Mouse (Mus musculus): Measurements from ENCODE around the gene Crlf3. TPM values are rescaled to one million over a fixed set of nuclear protein-coding genes. Genes with fewer than 3 reads are reported as not detected.
"Not testable (repeated sequence)": the region's sequence is repeated elsewhere in the genome, so short reads cannot be mapped to it uniquely, and the experiment has no call there.

The Crlf3 gene
- polyA plus RNA-seq, 1 experiment from 2014 or later: 43.9 TPM

- Histone ChIP-seq H3K9me3 (no peaks in the 10 kb centered on the region), H3K36me3 (no peaks in the 10 kb centered on the region), H3K4me3 (no peak overlapping the region), H3K4me2 (peak overlapping the region; percentile 72), H3K4me1 (peaks cover 15% of the 10 kb centered on the region), H3K27me3 (no peaks in the 10 kb centered on the region), H3K9ac (no peak overlapping the region), H3K27ac (peak overlapping the region; percentile 98)
- WGBS: 73% methylated on average over 7 of the region's 7 CpGs
- no peak for ATAC-seq (ENCODE audit: borderline replicate concordance, extremely low read depth, low FRiP score, low TSS enrichment)
Measured at GRCm38 (mm10) chr11:80081786-80082319, 1.1 kb upstream of the Crlf3 start.

- H3K27me3 ChIP-seq: no peaks in the 10 kb centered on the region
- no peaks in the 10 kb centered on the region for H3K9me3 ChIP-seq
- peak overlapping the region; percentile 99 for H3K9ac ChIP-seq
- ATAC-seq (ENCODE audit: borderline replicate concordance, extremely low read depth, low FRiP score, low TSS enrichment): peak; percentile 58
- H3K4me1 ChIP-seq: peaks cover 15% of the 10 kb centered on the region
- peak overlapping the region; percentile 90 for H3K4me3 ChIP-seq
- peak overlapping the region; percentile 98 for H3K27ac ChIP-seq
- peak overlapping the region; percentile 72 for H3K4me2 ChIP-seq
- no peaks in the 10 kb centered on the region for H3K36me3 ChIP-seq
- WGBS: under 1% methylated on average over 32 of the region's 32 CpGs
Measured at GRCm38 (mm10) chr11:80080381-80080825, 388 bp downstream of the Crlf3 start.

- Histone ChIP-seq H3K4me2 (peak overlapping the region; percentile 72), H3K9me3 (no peaks in the 10 kb centered on the region), H3K4me3 (peak overlapping the region; percentile 90), H3K27ac (no peak overlapping the region), H3K9ac (peak overlapping the region; percentile 99), H3K27me3 (no peaks in the 10 kb centered on the region), H3K4me1 (peaks cover 15% of the 10 kb centered on the region), H3K36me3 (no peaks in the 10 kb centered on the region)
- 52% methylated on average over 6 of the region's 6 CpGs for whole genome bisulfite sequencing
- ATAC-seq (ENCODE audit: borderline replicate concordance, extremely low read depth, low FRiP score, low TSS enrichment): no peak
Measured at GRCm38 (mm10) chr11:80079751-80080150, 1.0 kb downstream of the Crlf3 start.

GRCm38 (mm10) chr11:80078831-80079230, 2.0 kb downstream of the Crlf3 start:
- peaks cover 15% of the 10 kb centered on the region for H3K4me1 ChIP-seq
- no peaks in the 10 kb centered on the region for H3K27me3 ChIP-seq
- 0 out of 2 replicates have a peak, but pooled peaks cover 5% of the 10 kb centered on the region for H3K36me3 ChIP-seq
- no peak overlapping the region for H3K9ac ChIP-seq
- no peak overlapping the region for H3K4me3 ChIP-seq
- no peaks in the 10 kb centered on the region for H3K9me3 ChIP-seq
- WGBS: 22% methylated on average over 1 of the region's 1 CpGs
- no peak overlapping the region for H3K4me2 ChIP-seq
- no peak overlapping the region for H3K27ac ChIP-seq
- no peak for ATAC-seq (ENCODE audit: borderline replicate concordance, extremely low read depth, low FRiP score, low TSS enrichment)

GRCm38 (mm10) chr11:80077784-80078545, 2.8 kb downstream of the Crlf3 start:
- ATAC-seq (ENCODE audit: borderline replicate concordance, extremely low read depth, low FRiP score, low TSS enrichment): no peak
- H3K27me3 ChIP-seq: no peaks in the 10 kb centered on the region
- peaks cover 15% of the 10 kb centered on the region for H3K4me1 ChIP-seq
- no peak overlapping the region for H3K4me3 ChIP-seq
- H3K9me3 ChIP-seq: no peaks in the 10 kb centered on the region
- no peak overlapping the region for H3K4me2 ChIP-seq
- no peak overlapping the region for H3K9ac ChIP-seq
- 0 out of 2 replicates have a peak, but pooled peaks cover 5% of the 10 kb centered on the region for H3K36me3 ChIP-seq
- H3K27ac ChIP-seq: no peak overlapping the region
- 67% methylated on average over 14 of the region's 14 CpGs for WGBS

GRCm38 (mm10) chr11:80075608-80076277, 5.0 kb downstream of the Crlf3 start:
- H3K4me2 ChIP-seq: no peak overlapping the region
- ATAC-seq (ENCODE audit: borderline replicate concordance, extremely low read depth, low FRiP score, low TSS enrichment): no peak
- 93% methylated on average over 5 of the region's 5 CpGs for WGBS

DNA sequence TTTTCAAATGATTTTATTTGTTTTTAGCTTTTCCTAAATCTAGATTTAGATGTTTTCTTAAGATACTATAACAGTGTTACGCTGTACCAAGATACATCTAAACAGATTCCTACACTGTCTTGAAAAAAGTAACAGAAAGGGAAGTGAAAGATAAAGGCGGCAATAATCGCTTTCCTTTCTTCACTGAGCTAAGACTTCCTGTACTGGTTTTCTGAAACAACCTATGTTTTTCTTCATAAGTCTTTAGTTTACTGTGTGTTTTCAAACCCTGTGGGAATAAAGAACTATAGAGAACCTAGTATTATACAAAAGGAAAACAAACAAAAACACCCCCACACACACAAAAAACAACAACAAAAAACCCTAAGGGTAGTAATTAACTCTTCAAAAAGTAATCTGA, 8.4 kb downstream of the Crlf3 start:
- no peak for ATAC-seq (ENCODE audit: borderline replicate concordance, extremely low read depth, low FRiP score, low TSS enrichment)
- no peak overlapping the region for H3K9ac ChIP-seq
- H3K4me2 ChIP-seq: no peak overlapping the region
- 72% methylated on average over 3 of the region's 3 CpGs for WGBS
- H3K9me3 ChIP-seq: no peaks in the 10 kb centered on the region
- no peak overlapping the region for H3K4me3 ChIP-seq
- no peaks in the 10 kb centered on the region; the same call in 1 of the 2 replicates for H3K4me1 ChIP-seq
- no peaks in the 10 kb centered on the region for H3K27me3 ChIP-seq
- H3K36me3 ChIP-seq: 0 out of 2 replicates have a peak, but pooled peaks cover 5% of the 10 kb centered on the region
- no peak overlapping the region for H3K27ac ChIP-seq

More at GRCm38 (mm10) chr11:80075608-80076277, 5.0 kb downstream of the Crlf3 start:
- Histone ChIP-seq H3K4me1 (peaks cover 6% of the 10 kb centered on the region), H3K9me3 (no peaks in the 10 kb centered on the region), H3K36me3 (0 out of 2 replicates have a peak, but pooled peaks cover 5% of the 10 kb centered on the region), H3K27me3 (no peaks in the 10 kb centered on the region), H3K27ac (no peak overlapping the region), H3K9ac (no peak overlapping the region), H3K4me3 (no peak overlapping the region)

GRCm38 (mm10) chr11:80071039-80071438, 9.8 kb downstream of the Crlf3 start:
- WGBS: 88% methylated on average over 2 of the region's 2 CpGs
- Histone ChIP-seq H3K36me3 (0 out of 2 replicates have a peak, but pooled peaks cover 5% of the 10 kb centered on the region), H3K27me3 (no peaks in the 10 kb centered on the region), H3K4me2 (no peak overlapping the region), H3K4me3 (no peak overlapping the region), H3K4me1 (no peaks in the 10 kb centered on the region; the same call in 1 of the 2 replicates), H3K9me3 (no peaks in the 10 kb centered on the region), H3K9ac (no peak overlapping the region), H3K27ac (no peak overlapping the region)
- ATAC-seq (ENCODE audit: borderline replicate concordance, extremely low read depth, low FRiP score, low TSS enrichment): no peak

- no peak overlapping the region for H3K9ac ChIP-seq
- no peaks in the 10 kb centered on the region for H3K9me3 ChIP-seq
- no peak for ATAC-seq (ENCODE audit: borderline replicate concordance, extremely low read depth, low FRiP score, low TSS enrichment)
- no peak overlapping the region for H3K4me3 ChIP-seq
- H3K27me3 ChIP-seq: no peaks in the 10 kb centered on the region
- no peak overlapping the region for H3K27ac ChIP-seq
- no peak overlapping the region for H3K4me2 ChIP-seq
- 63% methylated on average over 3 of the region's 3 CpGs for WGBS
- H3K36me3 ChIP-seq: 0 out of 2 replicates have a peak, but pooled peaks cover 5% of the 10 kb centered on the region
- H3K4me1 ChIP-seq: no peaks in the 10 kb centered on the region; the same call in 1 of the 2 replicates
Measured at GRCm38 (mm10) chr11:80069815-80070214, 11.0 kb downstream of the Crlf3 start.

GRCm38 (mm10) chr11:80067558-80067957, 13.2 kb downstream of the Crlf3 start:
- WGBS: 67% methylated on average over 5 of the region's 5 CpGs
- ATAC-seq (ENCODE audit: borderline replicate concordance, extremely low read depth, low FRiP score, low TSS enrichment): no peak
- Histone ChIP-seq H3K9me3 (no peaks in the 10 kb centered on the region), H3K9ac (no peak overlapping the region), H3K36me3 (peaks cover 11% of the 10 kb centered on the region), H3K27ac (no peak overlapping the region), H3K4me3 (no peak overlapping the region), H3K4me2 (no peak overlapping the region), H3K27me3 (no peaks in the 10 kb centered on the region), H3K4me1 (no peaks in the 10 kb centered on the region; the same call in 1 of the 2 replicates)

- not testable (repeated sequence) for H3K9ac ChIP-seq; H3K27ac ChIP-seq; H3K4me3 ChIP-seq; H3K27me3 ChIP-seq; H3K4me1 ChIP-seq; H3K4me2 ChIP-seq; ATAC-seq (ENCODE audit: borderline replicate concordance, extremely low read depth, low FRiP score, low TSS enrichment); H3K9me3 ChIP-seq
- WGBS: 81% methylated on average over 4 of the region's 4 CpGs
- H3K36me3 ChIP-seq: peaks cover 15% of the 10 kb centered on the region
Measured at GRCm38 (mm10) chr11:80066373-80066772, 14.4 kb downstream of the Crlf3 start.

DNA sequence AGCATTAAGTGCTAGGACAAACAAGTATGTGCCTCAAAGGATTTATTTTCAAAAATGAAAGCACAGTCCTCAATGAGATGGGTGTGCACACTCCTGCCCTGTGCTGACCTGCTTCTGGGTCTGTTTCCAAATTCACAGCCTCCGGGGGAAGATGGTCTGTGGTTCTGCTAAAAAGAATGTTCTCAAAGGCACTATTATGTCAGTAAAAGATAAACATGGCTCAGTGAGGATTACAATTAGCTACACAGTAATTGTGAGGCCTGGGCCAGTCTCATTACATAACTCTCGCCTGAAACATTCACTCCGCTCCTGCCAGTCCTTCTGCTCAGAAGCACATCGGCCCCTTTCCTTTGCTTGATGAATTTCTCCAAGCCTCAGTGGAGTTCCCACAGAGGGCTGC, 18.6 kb downstream of the Crlf3 start:
- H3K9ac ChIP-seq: no peak overlapping the region
- no peak overlapping the region for H3K4me2 ChIP-seq
- ATAC-seq (ENCODE audit: borderline replicate concordance, extremely low read depth, low FRiP score, low TSS enrichment): no peak
- no peaks in the 10 kb centered on the region for H3K4me1 ChIP-seq
- peaks cover 40% of the 10 kb centered on the region for H3K36me3 ChIP-seq
- 86% methylated on average over 4 of the region's 4 CpGs for WGBS
- no peaks in the 10 kb centered on the region for H3K27me3 ChIP-seq
- H3K4me3 ChIP-seq: no peak overlapping the region
- H3K27ac ChIP-seq: no peak overlapping the region
- H3K9me3 ChIP-seq: no peaks in the 10 kb centered on the region
